Mouse (Mus musculus) neutrophil, adult 5-6 weeks (primary cell): ENCODE data around the gene Rpl9-ps1. TPM values are rescaled to one million over a fixed set of nuclear protein-coding genes. Genes with fewer than 3 reads are reported as not detected.
A peak's percentile ranks its signal among the peaks of the same experiment; 100 is the strongest.

Experiments used
- ATAC-seq: fragments of 151-379, 151-347 bp; 2 replicates; pipeline ENCODE4 v1.8.0; 2017; ENCODE audit warnings: mild to moderate bottlenecking, moderate TSS enrichment; ENCODE audit not compliant: insufficient number of reproducible peaks, poor library complexity, low FRiP score, severe bottlenecking; ENCODE audit errors: extremely low read depth
- total RNA-seq: library from RNA; stranded (forward); fragments of 200-1000 nt; gene quantifications from 2 replicates; pipeline ENCODE4 v1.2.3, GENCODE M21; 2017

Rpl9-ps1 gene
- total RNA-seq: 1.4 TPM in 1 of 2 replicates, not detected in the other

DNA sequence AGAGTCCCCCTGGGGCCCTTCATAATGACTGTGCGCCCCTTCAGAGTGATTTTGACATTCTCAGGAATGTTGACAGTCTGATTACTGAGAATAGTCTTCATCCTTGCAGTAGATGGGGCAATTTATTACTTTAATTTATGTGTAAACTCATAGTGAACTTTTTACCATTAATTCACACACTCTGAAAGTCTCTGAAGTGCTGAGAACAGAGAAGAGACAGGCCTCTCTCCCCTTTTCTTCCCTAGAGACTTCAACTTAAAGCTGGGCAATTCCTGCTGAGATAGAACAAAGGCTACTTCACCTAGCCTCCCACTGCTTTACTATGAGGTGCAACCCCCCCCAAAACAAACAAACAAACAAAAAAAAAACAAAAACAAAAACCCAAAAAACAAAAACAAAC is at the start of gene Rpl9-ps1:
Gene Rpl9-ps1, minus strand, starts transcription at position 101 of the 400 bp plus-strand sequence.
- no peak for ATAC-seq

GRCm38 (mm10) chr11:83692008-83692407 is 46.6 kb upstream of the Rpl9-ps1 start:
- no peak for ATAC-seq

DNA sequence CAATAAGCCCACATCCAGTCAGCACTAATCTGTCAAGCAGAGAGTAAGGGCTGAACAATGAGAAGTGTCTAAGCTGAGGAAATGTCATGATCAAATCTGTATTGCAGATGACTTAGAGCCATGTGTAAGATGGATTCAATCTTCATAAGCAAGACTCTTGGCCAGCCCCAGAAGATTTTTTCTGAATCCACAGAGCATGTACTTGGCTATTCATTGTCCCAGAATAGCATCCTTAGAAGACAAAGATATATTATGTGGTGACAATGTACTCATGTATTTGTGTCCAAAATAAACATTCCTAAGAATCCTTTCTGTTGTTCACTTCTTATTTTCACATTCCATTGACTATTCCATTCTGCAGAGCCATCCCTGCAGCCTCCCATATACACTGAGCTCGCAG is 44.5 kb upstream of the Rpl9-ps1 start:
- no peak for ATAC-seq

DNA sequence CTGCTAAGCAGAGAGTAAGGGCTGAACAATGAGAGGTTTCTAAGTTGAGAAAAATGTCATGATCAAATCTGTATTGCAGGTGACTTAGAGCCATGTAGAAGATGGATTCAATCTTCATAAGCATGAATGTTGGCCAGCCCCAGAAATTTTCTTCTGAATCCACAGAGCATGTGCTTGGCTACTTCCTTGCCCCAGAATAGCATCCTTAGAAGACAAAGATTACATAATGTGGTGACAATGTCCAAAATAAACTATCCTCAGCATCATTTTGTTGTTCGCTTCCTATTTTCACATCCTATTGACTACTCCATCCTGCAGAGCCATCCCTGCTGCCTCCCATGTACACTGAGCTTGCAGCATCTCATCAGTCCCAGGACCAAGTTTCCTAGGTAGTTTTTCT is 30.2 kb upstream of the Rpl9-ps1 start:
- no peak for ATAC-seq

DNA sequence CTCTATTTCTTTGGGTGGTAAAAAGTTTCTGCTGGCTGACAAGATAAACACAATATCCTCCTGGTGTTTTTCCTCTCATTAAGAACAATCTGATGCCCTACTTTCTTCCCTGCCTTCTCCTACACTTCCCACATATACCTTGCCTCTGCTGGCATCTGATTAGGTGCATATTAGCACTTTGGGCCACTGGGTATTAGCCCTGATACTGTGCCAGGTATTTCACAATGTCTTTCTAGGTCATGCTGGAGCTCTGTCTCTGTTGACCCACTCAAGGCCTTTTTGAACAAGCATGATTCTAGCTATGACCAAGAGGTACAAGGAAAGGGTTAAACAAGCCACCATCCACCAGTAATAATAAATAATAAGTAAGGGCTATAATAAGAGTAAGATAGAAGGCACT is 26.3 kb upstream of the Rpl9-ps1 start:
- no peak for ATAC-seq

- ATAC-seq: peak; percentile 62
These were observed 18.1 kb upstream of the Rpl9-ps1 start for GRCm38 (mm10) chr11:83663532-83663931.

DNA sequence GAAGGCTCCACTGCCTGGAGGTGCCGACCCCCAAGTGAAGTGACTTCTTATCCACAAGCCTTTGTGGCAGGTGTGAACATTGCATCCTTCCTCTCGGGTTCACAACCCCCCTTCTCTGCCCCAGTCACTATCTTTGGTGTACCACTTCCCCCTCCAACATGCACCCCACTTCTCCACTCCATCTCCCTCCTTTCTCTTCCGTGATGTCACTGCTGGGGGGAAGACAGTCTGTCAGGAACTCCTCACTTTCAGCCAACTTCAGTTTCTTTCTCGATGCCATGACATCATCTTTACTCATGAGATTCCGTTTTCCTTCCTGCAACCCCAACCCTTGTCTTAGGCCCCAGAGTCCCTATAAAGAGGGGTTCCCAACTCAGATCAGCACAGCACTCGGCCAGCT is 16.8 kb upstream of the Rpl9-ps1 start, which contains the start of gene Ccl4:
Gene Ccl4, plus strand, starts transcription at position 381 of the 400 bp plus-strand sequence.
- ATAC-seq: peak; percentile 35

- ATAC-seq: no peak
These were observed 13.4 kb upstream of the Rpl9-ps1 start for GRCm38 (mm10) chr11:83658797-83659196.

DNA sequence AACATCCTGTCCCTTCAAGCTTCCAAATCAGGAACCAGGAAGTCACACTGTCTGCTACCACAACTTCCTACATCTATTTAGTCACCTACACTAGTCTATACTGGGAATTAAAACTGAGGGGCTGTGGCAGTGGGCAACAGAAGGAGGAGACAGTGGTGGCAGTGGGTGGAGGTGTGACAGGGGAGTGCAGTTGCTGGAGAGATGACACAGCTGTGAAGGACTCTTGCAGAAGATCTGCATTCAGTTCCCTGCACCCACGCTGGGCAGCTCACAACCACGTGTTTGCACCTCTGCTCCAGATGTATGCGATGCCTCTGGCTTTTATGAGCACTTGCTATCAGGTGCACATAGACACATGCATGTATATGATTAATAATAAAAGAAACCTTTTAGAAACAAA is 12.1 kb upstream of the Rpl9-ps1 start:
- no peak for ATAC-seq

DNA sequence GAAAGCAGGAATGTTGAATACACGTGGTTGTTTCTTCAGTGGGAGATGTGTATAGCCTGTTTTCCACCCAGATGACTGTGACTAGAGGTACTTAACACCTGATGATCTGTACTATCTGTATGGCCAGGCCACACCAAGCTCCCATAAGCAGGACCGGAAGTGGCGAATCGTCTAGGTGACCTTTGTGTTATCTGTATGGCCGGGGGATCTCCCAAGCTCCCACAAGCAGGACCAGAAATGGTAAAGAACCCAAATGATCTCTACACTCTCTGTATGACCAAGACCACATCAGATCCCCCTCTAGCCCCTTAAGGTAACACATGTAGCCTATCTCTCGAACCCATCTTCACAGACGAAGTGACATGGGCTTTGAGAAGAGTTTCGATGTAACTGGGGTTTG is 9.2 kb upstream of the Rpl9-ps1 start:
- no peak for ATAC-seq

DNA sequence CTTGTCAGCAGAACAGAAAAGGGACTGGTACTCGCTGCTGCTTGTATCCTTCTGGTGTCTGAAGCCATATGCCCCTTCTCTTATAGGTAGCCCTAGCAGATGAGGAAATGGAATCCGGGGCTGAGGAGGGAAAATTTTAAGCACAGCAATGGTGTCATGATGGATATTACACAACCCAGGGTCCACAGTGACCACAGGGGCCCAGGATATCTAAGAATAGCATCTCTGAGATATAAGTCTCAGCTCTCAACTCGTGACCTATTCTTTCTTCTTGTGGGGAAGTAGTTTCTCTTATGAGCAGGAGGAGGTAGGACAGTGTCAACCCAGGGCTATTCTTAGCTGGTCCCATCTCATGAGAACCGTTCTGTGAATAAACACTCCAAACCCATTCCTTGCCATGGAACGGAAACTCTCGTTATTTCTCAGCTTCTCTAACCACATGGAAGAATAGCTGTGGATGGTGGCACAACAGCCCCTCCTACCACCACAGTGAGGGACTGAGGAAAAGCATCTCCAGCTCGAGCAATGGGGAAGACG is 4.0 kb upstream of the Rpl9-ps1 start, which contains the start of gene Ccl3:
Gene Ccl3, minus strand, starts transcription at position 51 of the 537 bp plus-strand sequence.
- peak; percentile 52 for ATAC-seq

- no peak for ATAC-seq
These were observed 1.1 kb upstream of the Rpl9-ps1 start for GRCm38 (mm10) chr11:83646356-83647149.

- no peak for ATAC-seq
These were observed 4.2 kb downstream of the Rpl9-ps1 start for GRCm38 (mm10) chr11:83641216-83641615.

DNA sequence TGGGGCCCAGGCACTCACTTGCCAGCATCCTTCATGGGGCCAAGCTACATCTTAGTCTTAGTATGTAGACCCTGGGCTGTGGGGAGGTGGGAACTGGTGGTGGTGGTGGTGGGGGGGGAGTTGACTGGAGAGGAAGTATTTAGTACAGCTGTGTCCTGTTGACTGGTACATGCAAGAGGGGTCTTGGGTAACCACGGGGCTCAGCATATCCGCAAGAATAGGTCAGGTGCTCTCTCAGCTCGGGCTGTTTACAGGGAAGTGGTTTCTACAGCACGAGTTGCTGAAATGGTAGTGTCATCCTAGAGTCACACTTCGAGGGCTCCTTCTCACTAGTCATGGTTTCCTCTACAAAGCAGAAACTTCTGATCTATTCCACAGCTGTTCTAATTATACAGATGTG is 5.3 kb downstream of the Rpl9-ps1 start:
- peak; percentile 90 for ATAC-seq

- ATAC-seq: peak; percentile 67
These were observed 5.9 kb downstream of the Rpl9-ps1 start for GRCm38 (mm10) chr11:83639533-83639932.

GRCm38 (mm10) chr11:83638934-83639333 is 6.5 kb downstream of the Rpl9-ps1 start:
- ATAC-seq: peak; percentile 27; the same call in 1 of the 2 replicates

GRCm38 (mm10) chr11:83636742-83637235 is 8.6 kb downstream of the Rpl9-ps1 start:
- ATAC-seq: no peak

- ATAC-seq: no peak
These were observed 10.5 kb downstream of the Rpl9-ps1 start for GRCm38 (mm10) chr11:83634898-83635297.

- ATAC-seq: no peak
These were observed 11.0 kb downstream of the Rpl9-ps1 start for GRCm38 (mm10) chr11:83634425-83634824.

GRCm38 (mm10) chr11:83632744-83633143 is 12.7 kb downstream of the Rpl9-ps1 start:
- peak; percentile 68; the same call in 1 of the 2 replicates for ATAC-seq
